Mouse (Mus musculus) ES-Bruce4 (cell line): ENCODE measurements around the gene Sema3e.

ENCODE experiments used
- EP300 ChIP-seq: IDR thresholded peaks from 2 replicates; pipeline ENCODE4 v1.6.1; 2011; ENCODE audit warnings: low read depth, low read length; ENCODE audit not compliant: insufficient read depth
- POLR2A ChIP-seq: IDR thresholded peaks from one replicate; pipeline ENCODE4 v1.8.1; 2011; ENCODE audit warnings: low read length; ENCODE audit not compliant: insufficient read depth

DNA sequence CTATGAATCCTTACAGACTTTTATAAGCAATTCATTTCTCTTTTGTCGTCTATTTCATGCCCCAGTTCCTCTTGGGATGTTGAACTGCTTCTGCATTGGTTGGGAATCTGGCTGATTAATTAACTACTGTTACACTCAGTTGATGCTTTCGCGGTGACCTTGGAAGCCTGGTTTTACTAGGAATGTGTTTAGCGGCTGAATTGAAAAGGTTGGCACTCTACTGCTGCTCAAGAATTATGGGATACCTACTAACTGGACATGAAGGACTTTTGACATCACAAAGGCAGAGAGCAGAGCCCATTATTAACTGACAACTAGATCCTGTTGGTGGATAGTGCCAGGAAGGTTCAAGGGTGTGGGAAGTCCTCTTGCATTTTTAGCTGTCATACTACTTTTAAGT, 83.9 kb downstream of the Sema3e start:
- no peak for TF ChIP-seq POLR2A
- no peak for TF ChIP-seq EP300
